Mouse (Mus musculus): Measurements from ENCODE around the gene Ccp110. TPM values are rescaled to one million over a fixed set of nuclear protein-coding genes. Genes with fewer than 3 reads are reported as not detected.

Ccp110 gene
- 1.0 and 1.2 TPM in 2 replicates for polyA plus RNA-seq (2012)

DNA sequence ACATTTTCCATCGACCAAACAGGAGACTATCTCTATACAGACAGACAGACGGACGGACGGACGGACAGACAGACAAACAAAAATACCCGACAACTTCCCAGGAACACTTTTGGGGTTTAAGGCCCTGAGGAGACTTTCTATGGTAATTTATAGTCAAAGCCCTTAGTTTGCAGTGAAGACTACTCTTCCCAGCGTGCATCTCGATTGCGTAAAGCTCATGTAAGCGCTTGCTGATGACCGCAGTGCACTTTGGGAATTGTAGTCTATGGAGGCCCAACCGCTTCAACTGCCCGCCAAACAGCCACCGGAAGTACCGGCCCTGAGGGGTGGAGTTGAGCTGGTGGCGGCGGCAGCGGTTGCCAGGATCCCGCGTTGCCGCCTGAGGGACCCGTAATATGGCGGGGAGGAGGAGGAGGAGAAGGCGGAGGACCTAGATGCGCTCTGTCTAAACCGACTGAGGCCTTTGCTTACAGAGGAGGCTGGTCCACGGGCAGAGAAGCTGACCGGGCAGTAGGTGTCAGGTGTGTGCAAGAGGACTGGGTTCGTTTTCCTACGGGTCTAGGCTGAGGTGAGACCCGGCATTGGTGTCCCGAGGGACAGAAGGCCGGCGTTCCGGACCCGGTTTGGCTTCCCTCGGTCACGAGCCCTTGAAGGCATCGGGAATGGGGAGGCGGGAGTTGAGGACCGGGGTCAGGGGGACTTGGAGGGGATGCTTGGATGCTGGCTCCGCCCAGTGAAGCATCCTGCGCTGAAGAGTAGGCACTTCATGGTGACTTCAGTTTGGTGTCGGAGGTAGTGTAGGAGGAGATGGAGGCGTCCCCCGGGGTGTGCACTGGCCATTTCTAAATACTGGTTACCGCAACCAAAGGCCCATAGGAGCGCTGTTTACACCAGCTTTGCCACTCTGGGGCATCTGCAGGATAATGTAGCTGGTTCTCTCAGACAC lies at the start of gene Ccp110:
Ccp110 (plus strand) TSS at position 325 of the 946 bp plus-strand sequence.
- TF ChIP-seq GATA1 (IDR thresholded peaks at IDR 0.05; ENCODE audit: low read length), result no peak

DNA sequence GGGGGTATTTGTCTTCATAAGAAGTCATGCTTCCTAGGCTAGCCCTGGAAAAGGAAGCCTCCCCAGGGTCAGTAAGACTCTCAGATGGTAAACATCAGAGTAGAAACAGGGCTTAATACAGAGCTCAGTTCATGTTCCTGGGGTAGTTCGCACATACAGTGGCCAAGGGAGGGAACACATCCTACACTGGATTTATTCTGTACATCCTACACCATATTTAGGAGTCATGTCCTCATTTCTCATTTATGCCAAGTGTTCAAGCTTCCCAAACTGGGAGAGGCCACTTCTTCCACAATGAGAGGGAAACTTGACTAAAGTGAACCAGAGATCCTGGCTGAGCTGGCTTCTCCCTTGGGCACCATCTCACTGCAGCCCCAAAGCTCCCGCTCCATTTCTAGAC lies 44.6 kb upstream of the Ccp110 start:
- no peak for TF ChIP-seq GATA1 (IDR thresholded peaks at IDR 0.05; ENCODE audit: low read length)

DNA sequence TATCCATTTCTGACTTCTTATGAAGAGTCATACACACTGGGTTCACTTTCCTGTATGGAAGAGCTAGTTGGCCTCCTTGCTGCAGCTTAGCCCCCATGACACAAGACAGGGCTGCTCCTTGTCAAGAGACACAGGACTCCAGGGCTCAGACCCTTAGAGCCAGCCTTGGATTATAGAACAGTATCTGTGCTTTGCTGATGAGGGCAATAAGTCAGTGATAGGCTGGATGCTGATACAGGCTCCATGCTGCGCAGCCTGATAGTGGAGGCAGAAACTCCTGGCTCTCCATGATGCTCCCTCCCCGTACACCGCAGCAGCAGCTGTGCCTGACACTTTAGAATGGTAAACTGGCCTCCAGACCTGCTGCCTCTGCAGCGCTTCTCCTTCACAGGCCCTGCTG lies 42.2 kb upstream of the Ccp110 start:
- TF ChIP-seq GATA1 (IDR thresholded peaks at IDR 0.05; ENCODE audit: low read length), result no peak

DNA sequence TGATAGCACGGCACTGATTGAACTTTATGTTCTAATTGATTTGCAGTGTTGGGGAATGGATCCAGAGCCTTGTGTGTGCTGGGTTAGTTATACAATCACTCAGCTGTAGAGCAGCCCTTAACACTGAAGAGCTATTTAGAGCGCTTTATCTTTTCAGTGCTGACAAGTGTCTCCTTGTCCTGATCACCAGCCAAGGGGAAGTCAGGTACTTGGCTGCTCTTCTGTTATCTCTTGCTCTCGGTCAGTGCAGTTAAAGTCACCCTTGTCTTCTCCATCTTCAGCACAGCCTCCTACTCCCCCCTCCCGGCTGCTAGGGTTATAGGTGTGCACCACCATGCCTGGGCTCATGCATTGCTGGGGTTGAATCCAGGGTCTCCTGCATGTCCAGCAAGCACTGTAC lies 35.5 kb upstream of the Ccp110 start:
- no peak for TF ChIP-seq GATA1 (IDR thresholded peaks at IDR 0.05; ENCODE audit: low read length)

DNA sequence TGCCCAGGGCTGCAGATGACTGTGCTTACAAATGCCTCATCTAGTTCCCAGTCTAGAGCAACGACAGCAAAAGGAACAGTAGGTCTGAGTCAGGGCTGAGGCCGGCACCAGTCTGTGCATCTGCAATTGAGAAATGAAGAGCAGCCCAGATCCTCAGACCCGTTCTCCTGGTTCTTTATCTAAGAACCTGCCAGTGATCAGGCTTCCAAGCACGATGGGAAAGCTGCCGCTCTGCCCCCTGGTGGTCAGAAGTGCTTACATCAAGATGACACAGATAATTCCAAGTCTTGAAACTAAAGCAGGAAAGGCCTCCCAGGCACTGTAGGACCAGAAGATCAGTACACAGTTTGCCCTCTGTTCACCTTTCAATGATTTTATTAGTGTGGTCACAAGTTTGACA lies 24.2 kb upstream of the Ccp110 start:
- no peak for TF ChIP-seq GATA1 (IDR thresholded peaks at IDR 0.05; ENCODE audit: low read length)

DNA sequence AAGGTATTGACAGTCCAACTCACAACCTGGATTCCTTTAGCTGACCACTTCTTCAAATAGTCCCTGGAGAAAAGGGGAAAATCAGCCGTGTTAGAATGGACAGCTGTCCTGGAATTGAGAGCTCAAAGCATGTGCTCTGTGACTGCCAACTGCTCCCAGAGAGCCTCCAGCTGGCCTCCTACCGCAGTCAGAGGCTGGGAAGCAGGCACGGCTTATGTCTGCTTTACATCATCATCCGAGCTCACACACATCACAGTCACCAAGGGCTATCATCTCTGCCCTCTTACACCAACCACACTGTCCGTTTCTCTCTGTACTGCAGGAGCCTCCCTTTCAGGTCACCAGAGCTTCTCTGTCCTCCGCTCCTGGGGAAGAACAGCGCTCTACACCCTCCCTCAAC lies 23.3 kb upstream of the Ccp110 start:
- no peak for TF ChIP-seq GATA1 (IDR thresholded peaks at IDR 0.05; ENCODE audit: low read length)

DNA sequence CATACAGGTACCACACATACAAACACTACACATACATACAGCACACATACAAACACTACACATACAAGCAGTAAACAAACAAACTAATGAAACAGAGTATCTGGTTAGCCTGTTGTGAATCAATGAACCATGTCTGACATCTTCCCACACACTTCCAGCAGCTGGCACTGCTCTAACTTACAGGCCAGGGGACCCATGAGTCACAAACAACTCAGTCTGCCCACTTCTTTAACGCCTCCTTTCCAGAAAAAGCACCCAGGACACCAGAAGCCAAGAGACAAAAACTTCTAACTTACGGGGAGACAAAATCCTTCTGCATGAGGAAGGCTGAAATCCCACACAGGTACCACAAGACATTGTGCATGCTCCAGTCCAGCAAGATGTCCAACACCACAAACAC lies 21.1 kb upstream of the Ccp110 start:
- TF ChIP-seq GATA1 (IDR thresholded peaks at IDR 0.05; ENCODE audit: low read length), result no peak

DNA sequence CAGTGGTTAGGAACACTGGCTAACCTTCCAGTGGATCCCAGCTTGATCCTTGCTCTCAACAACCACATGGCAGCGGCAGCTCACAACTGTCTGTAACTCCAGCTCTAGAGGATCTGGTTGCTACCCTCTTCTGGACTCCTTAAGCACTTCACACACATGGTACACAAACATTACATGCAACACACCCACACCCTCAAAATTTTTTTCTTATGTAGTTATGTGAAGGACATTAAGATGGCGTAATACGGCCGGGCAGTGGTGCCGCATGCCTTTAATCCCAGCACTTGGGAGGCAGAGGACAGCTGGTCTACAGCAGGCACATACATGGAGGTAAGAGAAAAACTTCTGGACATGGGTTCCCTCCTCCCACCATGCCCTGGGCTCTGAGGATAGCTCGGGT lies 16.2 kb upstream of the Ccp110 start:
- TF ChIP-seq GATA1 (IDR thresholded peaks at IDR 0.05; ENCODE audit: low read length), result no peak

DNA sequence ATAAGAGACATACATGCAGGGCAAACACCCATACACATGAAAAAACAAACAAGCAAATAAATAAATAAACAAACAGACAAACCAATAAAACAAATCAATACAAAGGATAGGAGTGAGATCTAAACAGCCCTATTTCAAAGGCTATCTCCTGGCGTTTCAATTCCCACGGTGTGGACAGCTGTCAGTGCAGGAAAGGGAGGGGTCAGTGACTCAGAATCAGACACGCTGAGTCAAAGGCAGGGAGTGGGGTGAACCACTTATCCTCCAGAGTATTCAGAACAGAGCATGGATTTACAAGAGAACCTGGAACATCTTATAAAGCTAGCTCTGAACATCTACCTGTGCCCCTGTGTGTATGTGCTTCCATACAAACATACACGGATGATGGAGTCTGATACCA lies 15.2 kb upstream of the Ccp110 start:
- TF ChIP-seq GATA1 (IDR thresholded peaks at IDR 0.05; ENCODE audit: low read length), result no peak

DNA sequence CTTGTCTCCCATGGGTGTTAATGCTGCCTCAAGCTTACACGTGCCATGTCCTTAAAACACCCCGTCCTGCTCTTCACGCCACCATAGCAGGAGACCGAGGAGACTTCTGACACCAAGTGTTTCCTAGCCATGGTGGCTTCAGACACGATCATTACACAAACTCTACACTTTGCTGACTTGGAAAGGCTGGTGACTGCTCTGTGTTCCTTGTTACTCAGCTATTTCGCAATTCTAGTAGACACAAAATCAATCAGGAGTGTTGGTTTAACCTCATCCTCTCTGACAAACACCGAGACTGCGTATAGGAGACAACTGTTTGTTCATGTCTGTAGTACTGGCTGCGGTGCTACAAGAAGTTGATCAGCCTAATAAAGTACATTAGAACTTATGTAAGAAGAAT lies 13.5 kb upstream of the Ccp110 start:
- no peak for TF ChIP-seq GATA1 (IDR thresholded peaks at IDR 0.05; ENCODE audit: low read length)

DNA sequence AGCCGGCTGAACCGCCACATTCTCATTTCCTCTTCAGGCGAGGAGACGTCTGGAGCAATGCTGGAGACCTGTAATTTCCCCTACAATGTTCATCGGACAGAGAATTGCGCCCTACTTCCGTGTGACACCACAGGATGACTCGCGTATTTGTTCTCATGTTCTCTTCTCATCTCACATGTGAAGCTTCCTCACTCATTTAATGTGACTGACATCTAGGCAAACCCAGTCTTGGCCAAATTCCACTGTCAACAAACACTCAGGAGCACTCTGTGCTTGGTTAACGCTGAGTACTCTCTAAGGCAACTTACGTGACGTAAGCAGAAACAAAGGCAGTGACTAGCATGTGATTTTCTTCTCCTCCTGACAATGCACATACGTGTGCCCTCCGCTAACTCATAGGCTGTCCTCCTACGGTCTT lies 9.2 kb upstream of the Ccp110 start:
- no peak for TF ChIP-seq GATA1 (IDR thresholded peaks at IDR 0.05; ENCODE audit: low read length)

DNA sequence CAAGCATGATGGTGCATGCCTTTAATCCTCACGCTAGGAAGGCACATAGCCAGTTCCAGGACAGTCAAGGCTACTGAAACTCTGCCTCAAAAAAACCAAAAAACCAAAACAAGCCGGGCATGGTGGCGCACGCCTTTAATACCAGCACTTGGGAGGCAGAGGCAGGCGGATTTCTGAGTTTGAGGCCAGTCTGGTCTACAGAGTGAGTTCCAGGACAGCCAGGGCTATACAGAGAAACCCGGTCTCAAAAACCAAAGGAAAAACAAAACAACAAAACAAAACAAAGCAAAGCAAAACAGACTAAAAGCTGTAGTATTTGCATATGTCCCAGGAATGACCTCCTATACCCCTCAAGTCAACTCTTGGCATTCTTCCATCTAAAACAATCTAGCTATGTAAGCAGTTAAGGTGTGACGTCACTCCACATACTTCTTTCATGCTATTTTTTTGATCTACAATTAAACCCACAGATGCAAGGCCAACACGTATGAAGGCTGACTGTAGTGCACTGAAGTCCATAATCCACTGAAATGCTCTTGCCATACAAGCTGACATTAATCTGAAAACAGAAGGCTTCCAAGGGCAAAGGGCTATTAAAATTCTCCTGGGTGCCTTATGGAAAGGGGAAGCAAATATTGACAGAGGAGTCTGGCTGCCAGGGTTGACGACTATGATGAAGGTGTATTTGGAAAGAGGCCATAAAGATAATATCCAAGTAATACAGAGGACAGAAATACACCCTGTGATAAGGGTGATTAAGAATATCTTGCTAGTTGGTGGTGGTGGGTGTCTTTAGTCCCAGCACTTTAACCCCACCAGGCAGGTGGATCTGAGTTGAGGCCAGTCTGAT lies 8.1 kb upstream of the Ccp110 start:
- no peak for TF ChIP-seq GATA1 (IDR thresholded peaks at IDR 0.05; ENCODE audit: low read length)

DNA sequence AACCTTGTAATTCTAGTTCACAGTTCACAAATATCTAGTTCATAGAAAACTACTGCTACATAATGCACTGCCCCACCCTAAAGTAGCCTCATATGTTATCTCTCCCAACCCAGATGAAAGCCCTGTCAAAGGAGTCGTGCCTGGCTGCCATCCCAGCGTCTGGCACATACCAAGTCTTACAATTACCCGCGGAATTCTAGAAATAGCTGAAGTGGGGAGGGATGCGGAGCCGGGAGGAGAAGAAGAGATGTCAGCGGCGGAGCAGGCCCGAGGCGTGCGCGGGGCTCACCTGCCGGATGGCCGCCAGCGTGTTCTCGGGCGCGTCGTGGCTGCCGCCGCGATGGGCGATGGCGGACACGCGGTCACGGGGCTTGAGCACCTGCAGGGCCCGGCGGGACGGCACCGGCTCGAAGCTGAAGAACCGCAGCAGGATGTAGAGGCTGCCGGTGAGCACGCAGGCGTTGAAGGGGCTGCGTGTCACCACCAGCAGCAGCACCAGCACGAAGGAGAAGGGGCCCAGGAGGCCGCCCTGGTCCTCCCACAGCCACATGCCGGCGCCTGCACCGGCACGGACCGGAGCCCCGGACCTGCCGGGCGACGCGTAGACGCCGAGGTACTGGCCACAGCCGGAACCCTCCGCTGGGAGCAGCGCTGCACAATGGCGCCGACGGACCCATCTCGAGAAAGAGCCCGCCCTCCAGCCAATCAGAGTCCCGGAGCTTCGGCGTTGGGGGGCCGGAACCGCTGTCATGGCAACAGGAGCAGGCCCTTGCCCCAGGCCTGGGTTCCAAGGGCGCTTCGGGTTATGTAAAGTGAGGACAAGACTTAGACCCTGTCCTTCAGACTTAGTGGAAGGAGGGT lies 7.0 kb upstream of the Ccp110 start, which contains the start of gene Gde1:
Gde1 (minus strand) TSS at position 678 of the 861 bp plus-strand sequence.
- TF ChIP-seq GATA1 (IDR thresholded peaks at IDR 0.05; ENCODE audit: low read length), result no peak

DNA sequence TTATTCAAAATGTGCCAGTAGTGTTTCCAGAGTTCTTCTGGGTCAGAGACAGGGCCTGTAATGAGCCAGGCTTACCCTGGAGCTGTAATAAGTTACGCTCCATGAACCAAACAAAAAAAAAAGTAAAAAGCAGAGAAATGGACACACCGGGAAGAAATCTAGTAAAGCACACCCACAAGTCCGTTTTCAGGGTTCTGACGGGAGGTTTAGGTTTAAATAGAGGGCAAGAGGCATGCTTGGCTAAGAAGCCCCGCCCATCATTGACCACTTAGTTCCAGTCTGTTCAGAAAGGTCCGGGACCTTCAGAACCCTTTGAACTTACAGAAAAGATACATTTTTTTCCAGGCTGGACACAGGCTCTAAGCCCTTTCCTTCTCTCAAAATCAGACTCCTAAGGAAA lies 6.3 kb upstream of the Ccp110 start:
- no peak for TF ChIP-seq GATA1 (IDR thresholded peaks at IDR 0.05; ENCODE audit: low read length)

DNA sequence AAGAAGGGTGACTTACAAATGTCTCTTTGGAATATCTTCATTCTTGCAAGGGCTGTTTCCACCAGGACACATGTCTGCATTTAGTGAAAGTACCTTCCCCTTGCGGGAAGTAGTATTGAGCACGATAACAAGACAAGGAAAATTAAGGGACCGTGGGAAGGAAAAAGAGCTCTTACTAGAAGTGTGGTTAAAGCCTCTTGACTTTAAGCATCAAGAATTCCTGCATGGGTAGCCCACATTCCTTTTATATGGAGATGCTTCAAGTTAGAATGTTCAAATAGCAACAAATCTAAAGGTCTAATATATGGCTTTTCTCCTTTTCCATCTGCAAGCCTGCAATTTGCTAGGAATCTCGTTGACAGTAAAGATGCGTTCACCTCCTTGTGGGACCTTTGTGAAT lies 5.9 kb upstream of the Ccp110 start:
- no peak for TF ChIP-seq GATA1 (IDR thresholded peaks at IDR 0.05; ENCODE audit: low read length)
